Mouse (Mus musculus) lung, embryonic 15.5 days (tissue): ENCODE data around the gene Gtf2ird1. TPM values are rescaled to one million over a fixed set of nuclear protein-coding genes. Genes with fewer than 3 reads are reported as not detected.
"Not testable (repeated sequence)": the region's sequence is repeated elsewhere in the genome, so short reads cannot be mapped to it uniquely, and the experiment has no call there.

Source experiments
- ATAC-seq: fragments of 200-750 bp; cut with Nextera tagmentation; 2 replicates; pipeline ENCODE4 v1.8.0; 2017; ENCODE audit warnings: moderate number of reproducible peaks, borderline replicate concordance; ENCODE audit not compliant: low FRiP score, low TSS enrichment; ENCODE audit errors: extremely low read depth
- H3K27ac ChIP-seq: fragments of 300-500 bp; sonication (generic); 2 replicates; pipeline ENCODE4 v1.5.1; 2015; ENCODE audit warnings: moderate library complexity, mild to moderate bottlenecking, inconsistent platforms
- H3K27me3 ChIP-seq: fragments of 300-500 bp; sonication (generic); 2 replicates; pipeline ENCODE4 v1.6.1; 2015; ENCODE audit warnings: inconsistent platforms
- H3K36me3 ChIP-seq: fragments of 300-500 bp; sonication (generic); 2 replicates; pipeline ENCODE4 v1.6.1; 2015; ENCODE audit warnings: inconsistent platforms
- H3K4me1 ChIP-seq: fragments of 300-500 bp; sonication (generic); 2 replicates; pipeline ENCODE4 v1.6.1; 2015; ENCODE audit warnings: inconsistent platforms
- H3K4me2 ChIP-seq: fragments of 300-500 bp; sonication (generic); 2 replicates; pipeline ENCODE4 v1.6.1; 2015; ENCODE audit warnings: inconsistent platforms, mild to moderate bottlenecking, moderate library complexity
- H3K4me3 ChIP-seq: fragments of 300-500 bp; sonication (generic); 2 replicates; pipeline ENCODE4 v1.5.1; 2015; ENCODE audit warnings: mild to moderate bottlenecking, inconsistent platforms
- H3K9ac ChIP-seq: fragments of 300-500 bp; sonication (generic); 2 replicates; pipeline ENCODE4 v1.6.1; 2015; ENCODE audit warnings: inconsistent platforms
- H3K9me3 ChIP-seq: fragments of 300-500 bp; sonication (generic); 2 replicates; pipeline ENCODE4 v1.6.1; 2016; ENCODE audit warnings: inconsistent platforms
- whole genome bisulfite sequencing: fragments of 180-500 bp; shearing (Covaris S2); methylation state at CpG from one replicate; pipeline ENCODE4 v1.1.7; 2015; 5-methylcytosine and 5-hydroxymethylcytosine counted together
- polyA plus RNA-seq: library from polyadenylated mRNA; unstranded; fragments of >200 nt; fragmentation: Nextera tagmentation; extraction: Ambion mirVana; gene quantifications from 2 replicates; pipeline ENCODE4 v1.2.1, GENCODE M21; 2015

Gtf2ird1 gene
- polyA plus RNA-seq, 1 experiment from 2014 or later: 78.0 TPM

GRCm38 (mm10) chr5:134352527-134353001 lies 104.0 kb downstream of the Gtf2ird1 start:
- Histone ChIP-seq H3K36me3 (peaks cover 7% of the 10 kb centered on the region), H3K27me3 (no peaks in the 10 kb centered on the region), H3K9ac (no peak overlapping the region), H3K4me2 (no peak overlapping the region), H3K9me3 (no peaks in the 10 kb centered on the region), H3K27ac (no peak overlapping the region), H3K4me3 (no peak overlapping the region), H3K4me1 (0 out of 2 replicates have a peak, but pooled peaks cover 6% of the 10 kb centered on the region)
- WGBS: 43% methylated on average over 3 of the region's 3 CpGs
- 0 out of 2 replicates have a peak, but pooled peaks have one; percentile 7 for ATAC-seq

- H3K36me3 ChIP-seq: no peaks in the 10 kb centered on the region
- no peaks in the 10 kb centered on the region for H3K9me3 ChIP-seq
- H3K4me3 ChIP-seq: no peak overlapping the region
- H3K9ac ChIP-seq: no peak overlapping the region
- H3K27ac ChIP-seq: no peak overlapping the region
- ATAC-seq: peak; percentile 75; the same call in 1 of the 2 replicates
- peak overlapping the region; percentile 34 for H3K4me2 ChIP-seq
- WGBS: 8% methylated on average over 10 of the region's 10 CpGs
- 0 out of 2 replicates have a peak, but pooled peaks cover 6% of the 10 kb centered on the region for H3K4me1 ChIP-seq
- no peaks in the 10 kb centered on the region for H3K27me3 ChIP-seq
Measured at GRCm38 (mm10) chr5:134350660-134351059, 105.9 kb downstream of the Gtf2ird1 start.

DNA sequence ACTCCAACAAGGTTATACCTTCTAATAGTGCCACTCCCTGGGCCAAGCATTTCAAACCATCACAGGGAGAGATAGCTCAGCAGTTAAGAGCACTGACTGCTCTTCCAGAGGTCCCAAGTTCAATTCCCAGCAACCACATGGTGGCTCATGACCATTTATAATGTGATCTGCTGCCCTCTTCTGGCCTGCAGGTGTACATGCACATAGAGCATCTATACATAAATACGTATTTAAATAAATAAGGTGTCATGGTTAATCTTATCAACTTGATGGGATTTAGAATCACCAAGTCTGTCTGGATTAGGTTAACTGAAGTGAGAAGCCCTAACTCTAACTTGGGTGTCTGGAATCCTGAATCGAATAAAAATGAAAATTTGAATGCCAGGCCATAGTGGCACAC lies 109.5 kb downstream of the Gtf2ird1 start:
- H3K9ac ChIP-seq: no peak overlapping the region
- H3K27me3 ChIP-seq: no peaks in the 10 kb centered on the region
- no peak for ATAC-seq
- H3K4me1 ChIP-seq: 0 out of 2 replicates have a peak, but pooled peaks cover 6% of the 10 kb centered on the region
- no peak overlapping the region for H3K4me3 ChIP-seq
- no peaks in the 10 kb centered on the region for H3K36me3 ChIP-seq
- 75% methylated on average over 2 of the region's 2 CpGs for WGBS
- H3K27ac ChIP-seq: no peak overlapping the region
- H3K9me3 ChIP-seq: no peaks in the 10 kb centered on the region
- no peak overlapping the region for H3K4me2 ChIP-seq

GRCm38 (mm10) chr5:134345449-134345848 lies 111.1 kb downstream of the Gtf2ird1 start:
- Histone ChIP-seq H3K36me3 (no peaks in the 10 kb centered on the region), H3K4me2 (no peak overlapping the region), H3K27me3 (no peaks in the 10 kb centered on the region), H3K9me3 (no peaks in the 10 kb centered on the region), H3K9ac (no peak overlapping the region), H3K27ac (no peak overlapping the region), H3K4me3 (no peak overlapping the region), H3K4me1 (0 out of 2 replicates have a peak, but pooled peaks cover 1% of the 10 kb centered on the region)
- ATAC-seq: no peak
- 74% methylated on average over 9 of the region's 9 CpGs for WGBS

DNA sequence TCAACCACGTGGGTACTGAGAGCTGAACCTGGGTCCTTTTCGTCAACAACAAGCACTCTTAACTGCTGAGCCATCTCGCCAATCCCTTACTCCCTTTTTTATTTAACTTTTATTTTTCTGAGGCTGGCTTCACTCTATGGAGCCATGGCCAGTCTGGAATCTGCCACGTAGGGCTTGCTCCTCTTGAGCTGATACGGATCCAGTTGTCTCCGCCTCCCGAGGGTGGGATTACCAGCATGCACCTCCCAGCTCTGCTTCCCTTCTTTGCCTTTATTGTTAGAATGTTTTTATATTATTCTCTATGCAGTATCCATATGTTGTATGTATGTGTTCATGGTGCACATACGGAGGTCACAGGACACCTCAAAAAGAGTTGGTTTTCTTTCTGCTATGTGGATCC lies 112.4 kb downstream of the Gtf2ird1 start:
- no peak for ATAC-seq
- Histone ChIP-seq H3K27ac (no peak overlapping the region), H3K36me3 (no peaks in the 10 kb centered on the region), H3K4me3 (no peak overlapping the region), H3K4me2 (no peak overlapping the region), H3K4me1 (no peaks in the 10 kb centered on the region), H3K27me3 (no peaks in the 10 kb centered on the region), H3K9ac (no peak overlapping the region), H3K9me3 (no peaks in the 10 kb centered on the region)
- 73% methylated on average over 8 of the region's 8 CpGs for WGBS

- not testable (repeated sequence) for H3K27ac ChIP-seq, H3K27me3 ChIP-seq, ATAC-seq, H3K4me3 ChIP-seq, H3K4me2 ChIP-seq, H3K4me1 ChIP-seq, H3K9me3 ChIP-seq, H3K36me3 ChIP-seq, H3K9ac ChIP-seq
- 93% methylated on average over 3 of the region's 4 CpGs for WGBS
Measured at GRCm38 (mm10) chr5:134343530-134343929, 113.0 kb downstream of the Gtf2ird1 start.

- H3K9me3 ChIP-seq: no peaks in the 10 kb centered on the region
- H3K27ac ChIP-seq: peak overlapping the region; percentile 25
- no peak overlapping the region for H3K4me3 ChIP-seq
- H3K27me3 ChIP-seq: no peaks in the 10 kb centered on the region
- no peaks in the 10 kb centered on the region for H3K36me3 ChIP-seq
- no peaks in the 10 kb centered on the region for H3K4me1 ChIP-seq
- 0 out of 2 replicates have a peak, but pooled peaks have one; percentile 44 for ATAC-seq
- peak overlapping the region; percentile 3; the same call in 1 of the 2 replicates for H3K4me2 ChIP-seq
- 61% methylated on average over 18 of the region's 18 CpGs for WGBS
- no peak overlapping the region for H3K9ac ChIP-seq
Measured at GRCm38 (mm10) chr5:134342503-134343205, 113.9 kb downstream of the Gtf2ird1 start.

GRCm38 (mm10) chr5:134341721-134342120 lies 114.8 kb downstream of the Gtf2ird1 start:
- no peak overlapping the region for H3K27ac ChIP-seq
- H3K4me1 ChIP-seq: no peaks in the 10 kb centered on the region
- H3K27me3 ChIP-seq: no peaks in the 10 kb centered on the region
- H3K36me3 ChIP-seq: no peaks in the 10 kb centered on the region
- ATAC-seq: no peak
- H3K9me3 ChIP-seq: no peaks in the 10 kb centered on the region
- H3K4me3 ChIP-seq: no peak overlapping the region
- H3K4me2 ChIP-seq: no peak overlapping the region
- 94% methylated on average over 5 of the region's 5 CpGs for WGBS
- H3K9ac ChIP-seq: no peak overlapping the region

- no peak overlapping the region for H3K4me2 ChIP-seq
- no peak overlapping the region for H3K4me3 ChIP-seq
- ATAC-seq: no peak
- no peaks in the 10 kb centered on the region for H3K9me3 ChIP-seq
- H3K9ac ChIP-seq: no peak overlapping the region
- WGBS: 65% methylated on average over 10 of the region's 10 CpGs
- no peak overlapping the region for H3K27ac ChIP-seq
- no peaks in the 10 kb centered on the region for H3K36me3 ChIP-seq
- no peaks in the 10 kb centered on the region for H3K27me3 ChIP-seq
- H3K4me1 ChIP-seq: no peaks in the 10 kb centered on the region
Measured at GRCm38 (mm10) chr5:134341321-134341720, 115.2 kb downstream of the Gtf2ird1 start.

DNA sequence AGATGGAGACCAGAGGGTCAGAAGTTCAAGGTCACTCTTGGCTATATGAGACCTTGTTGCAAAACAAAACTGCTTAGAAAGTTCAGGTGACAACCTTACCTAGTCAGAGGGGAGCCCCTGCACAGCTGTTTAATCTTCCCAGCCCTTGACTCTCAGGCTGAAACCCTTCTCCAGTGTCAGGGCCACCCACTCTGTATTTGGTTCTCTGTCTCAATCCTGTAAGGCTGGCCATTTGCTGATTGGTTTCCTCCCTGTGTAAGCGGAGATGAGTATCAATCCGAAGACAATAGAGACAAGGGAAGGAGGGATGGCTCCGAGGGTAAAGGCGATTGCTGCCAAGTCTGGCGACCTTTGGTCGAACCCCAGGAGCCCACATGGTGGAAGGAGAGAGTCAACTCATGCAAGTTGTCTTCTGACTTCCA lies 116.4 kb downstream of the Gtf2ird1 start:
- H3K9me3 ChIP-seq: no peaks in the 10 kb centered on the region
- ATAC-seq: no peak
- no peak overlapping the region for H3K4me2 ChIP-seq
- H3K27ac ChIP-seq: no peak overlapping the region
- no peak overlapping the region for H3K9ac ChIP-seq
- 20% methylated on average over 6 of the region's 6 CpGs for WGBS
- H3K27me3 ChIP-seq: no peaks in the 10 kb centered on the region
- H3K4me1 ChIP-seq: no peaks in the 10 kb centered on the region
- no peaks in the 10 kb centered on the region for H3K36me3 ChIP-seq
- H3K4me3 ChIP-seq: no peak overlapping the region

- H3K4me2 ChIP-seq, H3K27me3 ChIP-seq, H3K36me3 ChIP-seq, H3K9ac ChIP-seq, H3K4me1 ChIP-seq, H3K4me3 ChIP-seq, H3K27ac ChIP-seq, ATAC-seq, H3K9me3 ChIP-seq: not testable (repeated sequence)
- WGBS: 65% methylated on average over 2 of the region's 2 CpGs
Measured at GRCm38 (mm10) chr5:134337012-134337411, 119.5 kb downstream of the Gtf2ird1 start.

GRCm38 (mm10) chr5:134332743-134333142 lies 123.8 kb downstream of the Gtf2ird1 start:
- no peak overlapping the region for H3K9ac ChIP-seq
- ATAC-seq: no peak
- H3K4me3 ChIP-seq: no peak overlapping the region
- no peaks in the 10 kb centered on the region for H3K9me3 ChIP-seq
- H3K36me3 ChIP-seq: no peaks in the 10 kb centered on the region
- 45% methylated on average over 8 of the region's 8 CpGs for WGBS
- H3K27me3 ChIP-seq: no peaks in the 10 kb centered on the region
- peaks cover 4% of the 10 kb centered on the region; the same call in 1 of the 2 replicates for H3K4me1 ChIP-seq
- H3K27ac ChIP-seq: 0 out of 2 replicates have a peak overlapping the region, but pooled peaks have one; percentile 4
- no peak overlapping the region for H3K4me2 ChIP-seq
